Mouse (Mus musculus) CH12F3 (cell line): ENCODE measurements around the gene Borcs5.

Experiments used
- in situ Hi-C: fragments of 300-500 bp; cut with MboI; formaldehyde crosslinking; loops from 2 replicates; pipeline ENCODE4 v1.14.3; 2020; ENCODE audit warnings: low sequenced_read_pairs

Borcs5 gene

GRCm38 (mm10) chr6:134710020-134710419, 70.7 kb downstream of the Borcs5 start:
- in situ Hi-C loops = no loop called here

- in situ Hi-C loops = no loop called here
Observed at GRCm38 (mm10) chr6:134713321-134713720, 74.0 kb downstream of the Borcs5 start.

- in situ Hi-C loops = no loop called here
Observed at GRCm38 (mm10) chr6:134713897-134714296, 74.6 kb downstream of the Borcs5 start.

GRCm38 (mm10) chr6:134716168-134716587, 76.9 kb downstream of the Borcs5 start:
- in situ Hi-C loops = no loop called here

- in situ Hi-C loops = no loop called here
Observed at GRCm38 (mm10) chr6:134717886-134718667, 78.8 kb downstream of the Borcs5 start.

- in situ Hi-C loops = no loop called here
Observed at GRCm38 (mm10) chr6:134718668-134719065, 79.4 kb downstream of the Borcs5 start.

- in situ Hi-C loops = no loop called here
Observed at GRCm38 (mm10) chr6:134719156-134719555, 79.8 kb downstream of the Borcs5 start.

GRCm38 (mm10) chr6:134720150-134720549, 80.8 kb downstream of the Borcs5 start:
- in situ Hi-C loops = no loop called here

- in situ Hi-C loops = no loop called here
Observed at GRCm38 (mm10) chr6:134721729-134722269, 82.5 kb downstream of the Borcs5 start.

- in situ Hi-C loops = no loop called here
Observed at GRCm38 (mm10) chr6:134722906-134723305, 83.6 kb downstream of the Borcs5 start.

- in situ Hi-C loops = no loop called here
Observed at GRCm38 (mm10) chr6:134723326-134723725, 84.0 kb downstream of the Borcs5 start.

GRCm38 (mm10) chr6:134723833-134724553, 84.7 kb downstream of the Borcs5 start:
- in situ Hi-C loops = no loop called here

- in situ Hi-C loops = no loop called here
Observed at GRCm38 (mm10) chr6:134725406-134725805, 86.1 kb downstream of the Borcs5 start.

- in situ Hi-C loops = no loop called here
Observed at GRCm38 (mm10) chr6:134730978-134731377, 91.7 kb downstream of the Borcs5 start.

GRCm38 (mm10) chr6:134732813-134733212, 93.5 kb downstream of the Borcs5 start:
- in situ Hi-C loops = no loop called here

- in situ Hi-C loops = no loop called here
Observed at GRCm38 (mm10) chr6:134733800-134734221, 94.5 kb downstream of the Borcs5 start.

GRCm38 (mm10) chr6:134736853-134737252, 97.5 kb downstream of the Borcs5 start:
- in situ Hi-C loops = no loop called here

- in situ Hi-C loops = no loop called here
Observed at GRCm38 (mm10) chr6:134743568-134743967, 104.3 kb downstream of the Borcs5 start.

GRCm38 (mm10) chr6:134745876-134746275, 106.6 kb downstream of the Borcs5 start:
- in situ Hi-C loops = no loop called here

GRCm38 (mm10) chr6:134748126-134748525, 108.8 kb downstream of the Borcs5 start:
- in situ Hi-C loops = no loop called here

- in situ Hi-C loops = no loop called here
Observed at GRCm38 (mm10) chr6:134751087-134751486, 111.8 kb downstream of the Borcs5 start.
